Mouse (Mus musculus) activated CD4-positive, CD25-positive, alpha-beta regulatory T cell, adult 4 months (primary cell): ENCODE data around the gene Lyrm1. TPM values are rescaled to one million over a fixed set of nuclear protein-coding genes. Genes with fewer than 3 reads are reported as not detected.

Experiments
- ATAC-seq: one replicate; pipeline ENCODE4 v1.8.0; 2017
- polyA plus RNA-seq, 2 experiments: library from polyadenylated mRNA; unstranded; fragments of 100-300 nt; shearing (Covaris generic); gene quantifications; one replicate each; pipeline ENCODE4 v1.2.1; 2017

The Lyrm1 gene
- polyA plus RNA-seq, 2 experiments from 2014 or later = 20.3 to 22.3 TPM

DNA sequence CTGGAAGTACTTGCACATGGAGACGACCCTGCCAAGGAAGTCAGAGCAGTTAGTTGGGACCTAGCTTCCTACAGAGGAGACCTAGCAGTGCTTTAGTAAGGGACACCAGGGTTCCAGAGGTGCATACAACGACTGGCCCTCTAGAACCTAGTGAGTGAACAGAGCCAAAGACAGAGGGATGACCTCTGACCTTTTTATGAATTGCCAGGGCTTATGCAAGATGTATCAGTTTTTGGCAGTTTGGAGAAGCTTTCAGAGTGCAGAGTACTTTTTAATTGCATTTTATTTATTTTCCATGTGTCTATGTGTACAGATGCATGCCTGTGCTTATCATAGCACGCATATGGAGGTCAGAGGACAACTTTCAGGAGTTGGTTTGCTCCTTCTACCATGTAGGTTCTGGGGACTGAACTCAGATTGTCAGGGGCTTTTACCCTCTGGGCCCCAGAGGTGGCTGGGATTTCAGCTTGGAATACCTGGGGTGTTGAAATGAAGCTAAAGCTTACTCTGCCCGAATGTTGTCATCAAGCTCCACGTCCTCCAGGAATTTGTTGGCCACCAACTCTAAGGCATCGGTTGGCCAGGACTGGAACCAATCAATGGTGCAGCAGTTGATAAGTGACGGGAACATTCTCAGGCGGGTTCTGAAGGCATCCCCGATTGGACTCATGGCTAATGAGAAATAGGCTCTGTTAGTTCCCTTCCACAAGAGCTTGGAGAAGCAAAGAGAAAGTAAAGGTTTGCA is 70.2 kb downstream of the Lyrm1 start:
- ATAC-seq = no peak

DNA sequence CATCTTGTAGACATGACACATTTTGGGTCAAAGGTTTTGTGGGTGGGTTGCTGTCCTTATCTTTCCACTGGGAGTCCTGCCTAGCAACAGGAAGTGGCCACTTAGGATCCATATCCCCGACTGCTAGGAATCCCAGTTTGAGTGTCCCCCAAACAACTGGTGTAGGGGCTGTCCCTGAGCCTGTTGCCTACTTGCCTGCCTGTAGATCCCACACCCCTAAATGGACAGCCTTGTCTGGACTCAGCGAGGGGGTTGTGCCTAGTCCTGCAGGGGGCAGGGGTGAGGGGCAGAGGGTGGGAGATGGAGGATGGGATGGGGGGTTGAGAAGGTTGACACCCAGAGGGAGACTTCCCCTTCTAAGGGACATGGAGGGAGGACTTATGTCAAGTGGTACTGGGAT is 73.7 kb downstream of the Lyrm1 start:
- ATAC-seq = no peak

DNA sequence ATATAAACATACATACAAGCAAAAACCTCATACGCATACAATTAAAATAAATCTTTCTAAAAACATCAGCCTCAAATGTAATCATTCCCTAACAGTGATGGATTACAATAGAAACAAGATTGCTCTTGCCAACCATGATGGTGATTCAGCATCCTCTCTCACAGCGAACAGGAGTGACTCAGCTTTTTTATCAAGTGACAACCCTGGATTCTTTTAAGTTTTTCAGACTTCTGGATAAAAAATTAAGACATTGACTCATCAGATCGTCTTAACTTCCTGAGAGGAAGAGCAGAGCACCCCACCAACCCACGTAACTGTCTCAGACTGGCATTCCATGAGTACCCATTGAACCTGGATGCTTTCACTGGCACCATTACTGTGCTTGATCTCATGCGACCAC is 78.6 kb downstream of the Lyrm1 start:
- ATAC-seq = no peak

DNA sequence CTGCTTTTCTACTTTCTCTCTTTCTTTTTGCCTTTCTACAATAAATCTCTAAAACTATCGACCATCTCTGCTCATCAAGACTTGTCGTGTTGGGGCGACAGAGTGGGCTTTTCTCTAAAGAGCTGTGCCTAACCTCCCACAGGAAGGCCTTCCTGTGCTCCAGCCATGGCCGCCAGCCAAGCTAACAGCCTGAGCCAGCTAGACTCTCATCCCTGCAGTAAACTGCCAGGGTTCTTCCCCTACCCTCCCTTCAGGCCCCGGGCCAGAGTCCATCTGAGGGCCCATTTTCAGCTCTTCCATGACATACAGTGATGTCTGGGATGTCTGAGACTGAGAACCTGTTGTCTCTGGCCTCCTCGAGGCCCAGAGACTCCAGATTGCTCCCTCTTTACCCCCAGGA is 80.6 kb downstream of the Lyrm1 start:
- ATAC-seq = no peak

DNA sequence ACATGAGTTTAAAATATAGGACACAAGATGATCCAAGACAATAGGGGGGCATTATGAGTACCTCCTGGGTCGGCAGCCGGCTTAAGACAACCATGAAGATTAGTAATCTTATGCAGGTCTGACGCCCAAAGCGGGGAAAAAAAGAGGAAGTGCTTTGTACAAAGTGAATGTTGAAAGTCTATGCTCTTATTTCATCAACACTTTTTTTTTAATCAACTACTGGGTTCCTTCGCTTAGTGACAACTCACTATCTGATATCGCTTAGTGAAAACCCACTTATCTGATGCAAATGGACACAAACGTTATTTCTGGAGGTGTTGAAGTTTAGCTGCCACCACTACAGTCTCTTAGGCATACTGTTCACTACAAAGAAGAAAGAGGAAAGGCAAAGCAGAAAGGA is 81.9 kb downstream of the Lyrm1 start:
- ATAC-seq = no peak

DNA sequence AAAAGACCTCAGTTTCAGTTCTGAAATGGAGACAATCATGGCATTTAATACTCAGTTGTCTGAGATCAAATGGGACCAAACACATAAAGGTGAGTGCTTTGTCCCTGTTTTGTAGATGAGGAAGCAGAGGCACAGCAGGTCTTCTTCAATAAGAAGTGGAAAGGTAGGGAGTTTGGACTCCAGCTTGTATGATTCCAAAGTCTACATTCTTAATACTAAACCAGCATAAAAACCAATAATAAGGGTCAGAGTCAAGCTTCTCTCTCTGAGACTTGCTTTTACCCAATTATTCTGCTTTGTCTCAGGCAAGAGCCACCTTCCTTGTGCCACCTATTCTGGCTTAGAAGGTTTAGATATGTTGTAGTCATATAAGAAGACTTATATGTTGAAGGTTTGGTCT is 82.9 kb downstream of the Lyrm1 start:
- ATAC-seq = no peak

DNA sequence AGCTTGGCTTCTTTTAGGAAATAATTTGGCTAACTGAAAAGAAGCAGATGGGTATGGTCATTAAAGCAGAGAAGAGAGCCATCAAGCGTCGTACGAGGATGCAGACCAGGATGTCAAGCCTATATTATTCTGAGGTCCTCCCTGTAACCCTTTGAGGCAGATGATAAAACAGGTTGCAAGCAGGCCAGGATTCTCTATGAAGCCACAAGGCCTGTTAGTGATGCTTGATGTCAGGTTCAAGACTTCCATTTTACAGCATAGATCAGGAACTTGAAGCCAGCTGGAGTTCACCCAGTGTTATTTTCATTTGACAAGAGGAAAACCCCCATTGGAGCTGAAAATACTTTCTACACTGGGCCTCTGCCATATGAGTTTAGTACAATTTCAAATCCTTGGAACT is 84.5 kb downstream of the Lyrm1 start:
- ATAC-seq = no peak

DNA sequence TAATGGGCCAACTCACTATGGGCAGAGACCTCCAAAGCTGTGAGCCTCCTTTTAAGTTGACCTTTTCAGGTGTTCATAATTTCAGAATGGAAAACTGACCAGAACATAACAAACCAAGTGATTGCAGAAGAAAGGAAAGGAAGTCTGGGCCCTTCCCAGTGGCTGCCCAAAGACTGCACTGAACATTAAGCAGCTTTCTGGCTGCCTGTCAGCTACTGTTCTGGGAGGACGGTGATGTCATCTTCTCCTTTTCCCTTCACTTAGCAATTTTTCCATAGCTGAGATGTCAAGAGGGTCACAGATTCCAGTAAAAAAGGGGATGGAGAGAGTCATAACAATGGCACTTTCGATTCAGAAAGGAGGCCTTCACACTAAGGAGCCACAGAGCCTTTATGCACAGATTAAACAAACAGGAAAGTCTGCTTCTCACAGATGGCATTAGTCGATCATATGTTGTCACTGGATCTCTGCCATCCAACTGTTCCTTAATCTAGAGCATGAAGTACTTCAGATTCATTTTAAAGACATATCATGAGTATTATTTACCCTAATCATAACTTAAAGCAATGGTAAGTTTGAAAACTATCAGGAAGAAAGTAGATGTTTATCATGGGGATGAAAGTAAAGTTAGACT is 89.7 kb downstream of the Lyrm1 start:
- ATAC-seq = no peak

DNA sequence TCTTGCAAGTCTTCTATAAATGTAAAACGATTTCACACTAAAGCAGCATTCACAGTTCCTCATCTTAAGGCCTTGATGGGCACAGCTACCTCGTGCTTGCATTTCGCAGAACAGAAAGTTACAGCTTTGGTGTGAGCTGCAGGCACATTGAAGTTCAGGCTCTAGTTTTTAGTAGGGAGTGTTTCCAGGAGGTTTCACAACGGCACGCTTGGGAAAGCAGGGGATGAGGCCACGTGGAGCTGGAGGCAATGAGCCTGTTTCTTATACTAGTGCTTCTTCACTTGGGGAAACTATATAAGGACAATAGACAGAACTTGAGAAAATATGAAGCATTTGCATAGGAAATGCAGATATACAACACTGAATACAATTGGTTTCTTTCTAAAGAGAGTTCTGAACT is 101.4 kb downstream of the Lyrm1 start:
- no peak for ATAC-seq

Other genes with a start within 250 kb of the Lyrm1 start
- gene Acsm4, start 205.8 kb upstream of the Lyrm1 start, polyA plus RNA-seq = not detected
- 10 to 100 TPM; 46.6 to 48.6 TPM for gene Thumpd1, start 175.1 kb upstream of the Lyrm1 start, polyA plus RNA-seq
- not detected for gene Acsm3, start 134.9 kb upstream of the Lyrm1 start, polyA plus RNA-seq
- 10 to 100 TPM; 33.8 to 56.3 TPM for gene Rexo5, start 101.9 kb upstream of the Lyrm1 start, polyA plus RNA-seq
- 10 to 100 TPM in 1 of 2 experiments, 1 to 10 TPM in 1; 9.2 to 12.0 TPM for gene Eri2, start 101.8 kb upstream of the Lyrm1 start, polyA plus RNA-seq
- 1 to 10 TPM; 6.1 to 7.7 TPM for gene Dcun1d3, start 437 bp downstream of the Lyrm1 start, polyA plus RNA-seq
- under 1 TPM in 1 of 2 experiments, not detected in 1; 0.19 TPM for gene Dnah3, start 199.4 kb downstream of the Lyrm1 start, polyA plus RNA-seq
- 1 to 10 TPM; 3.0 to 3.8 TPM for gene Tmem159, start 206.5 kb downstream of the Lyrm1 start, polyA plus RNA-seq
- not detected for gene Zp2, start 249.4 kb downstream of the Lyrm1 start, polyA plus RNA-seq